Mouse (Mus musculus) lung, embryonic 15.5 days (tissue): ENCODE results near the gene Eif2ak3. TPM values are rescaled to one million over a fixed set of nuclear protein-coding genes. Genes with fewer than 3 reads are reported as not detected.

Experiments used
- ATAC-seq: fragments of 200-750 bp; cut with Nextera tagmentation; 2 replicates; pipeline ENCODE4 v1.8.0; 2017; ENCODE audit warnings: moderate number of reproducible peaks, borderline replicate concordance; ENCODE audit not compliant: low FRiP score, low TSS enrichment; ENCODE audit errors: extremely low read depth
- H3K27ac ChIP-seq: fragments of 300-500 bp; sonication (generic); 2 replicates; pipeline ENCODE4 v1.5.1; 2015; ENCODE audit warnings: moderate library complexity, mild to moderate bottlenecking, inconsistent platforms
- H3K27me3 ChIP-seq: fragments of 300-500 bp; sonication (generic); 2 replicates; pipeline ENCODE4 v1.6.1; 2015; ENCODE audit warnings: inconsistent platforms
- H3K36me3 ChIP-seq: fragments of 300-500 bp; sonication (generic); 2 replicates; pipeline ENCODE4 v1.6.1; 2015; ENCODE audit warnings: inconsistent platforms
- H3K4me1 ChIP-seq: fragments of 300-500 bp; sonication (generic); 2 replicates; pipeline ENCODE4 v1.6.1; 2015; ENCODE audit warnings: inconsistent platforms
- H3K4me2 ChIP-seq: fragments of 300-500 bp; sonication (generic); 2 replicates; pipeline ENCODE4 v1.6.1; 2015; ENCODE audit warnings: inconsistent platforms, mild to moderate bottlenecking, moderate library complexity
- H3K4me3 ChIP-seq: fragments of 300-500 bp; sonication (generic); 2 replicates; pipeline ENCODE4 v1.5.1; 2015; ENCODE audit warnings: mild to moderate bottlenecking, inconsistent platforms
- H3K9ac ChIP-seq: fragments of 300-500 bp; sonication (generic); 2 replicates; pipeline ENCODE4 v1.6.1; 2015; ENCODE audit warnings: inconsistent platforms
- H3K9me3 ChIP-seq: fragments of 300-500 bp; sonication (generic); 2 replicates; pipeline ENCODE4 v1.6.1; 2016; ENCODE audit warnings: inconsistent platforms
- WGBS: fragments of 180-500 bp; shearing (Covaris S2); methylation state at CpG from one replicate; pipeline ENCODE4 v1.1.7; 2015; 5-methylcytosine and 5-hydroxymethylcytosine counted together
- polyA plus RNA-seq: library from polyadenylated mRNA; unstranded; fragments of >200 nt; fragmentation: Nextera tagmentation; extraction: Ambion mirVana; gene quantifications from 2 replicates; pipeline ENCODE4 v1.2.1, GENCODE M21; 2015

The Eif2ak3 gene
- polyA plus RNA-seq = 10.4 and 11.0 TPM in 2 replicates

GRCm38 (mm10) chr6:70844002-70844804, at the start of gene Eif2ak3:
Eif2ak3 (plus strand) TSS chr6:70844515.
- no peaks in the 10 kb centered on the region for H3K36me3 ChIP-seq
- peak within 1 kb of the TSS; percentile 82 for H3K9ac ChIP-seq
- peak within 1 kb of the TSS; percentile 91 for H3K4me3 ChIP-seq
- peak within 1 kb of the TSS; percentile 68 for H3K4me2 ChIP-seq
- H3K27ac ChIP-seq = peak within 1 kb of the TSS; percentile 86
- ATAC-seq = peak; percentile 98
- under 1% methylated on average over 47 of the region's 63 CpGs for WGBS
- peaks cover 37% of the 10 kb centered on the region for H3K4me1 ChIP-seq
- no peaks in the 10 kb centered on the region for H3K9me3 ChIP-seq
- H3K27me3 ChIP-seq = no peaks in the 10 kb centered on the region

GRCm38 (mm10) chr6:70796940-70797339, 47.4 kb upstream of the Eif2ak3 start:
- Histone ChIP-seq H3K4me2 (no peak overlapping the region), H3K27ac (no peak overlapping the region), H3K36me3 (no peaks in the 10 kb centered on the region), H3K9me3 (no peaks in the 10 kb centered on the region), H3K27me3 (no peaks in the 10 kb centered on the region), H3K4me3 (no peak overlapping the region), H3K9ac (no peak overlapping the region), H3K4me1 (no peaks in the 10 kb centered on the region)
- ATAC-seq = no peak
- WGBS = 77% methylated on average over 6 of the region's 6 CpGs

DNA sequence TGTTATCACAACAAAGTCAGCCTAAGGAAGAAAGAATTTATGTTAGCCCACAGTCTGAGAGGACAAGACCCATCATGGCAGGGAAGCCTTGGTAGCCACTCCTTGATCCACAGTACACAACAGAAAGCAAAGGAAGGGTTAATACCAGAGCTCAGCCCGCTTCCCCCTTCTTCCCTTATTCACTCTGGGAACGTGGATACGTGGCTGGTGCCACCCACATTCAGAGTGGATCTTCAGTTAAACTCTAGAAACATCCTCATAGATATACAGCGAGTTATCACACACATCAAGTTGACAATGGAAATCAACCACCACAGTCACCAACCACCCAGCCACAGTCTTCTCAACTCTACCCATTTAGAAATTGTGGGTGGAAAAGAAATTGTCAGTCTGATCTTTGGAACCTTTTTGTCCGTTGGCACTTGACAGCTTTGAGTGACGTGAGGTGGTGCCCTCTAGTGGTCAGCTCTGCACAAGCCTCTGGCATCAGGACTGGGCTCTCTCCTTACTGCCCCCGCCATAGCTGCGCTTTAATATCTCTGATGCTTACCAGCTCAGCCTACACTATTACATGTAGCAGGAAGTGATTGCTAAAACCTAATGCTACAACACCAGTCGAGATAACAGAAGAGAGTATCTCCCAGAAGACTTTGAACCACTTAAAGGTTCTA, 46.6 kb upstream of the Eif2ak3 start:
- no peak overlapping the region for H3K4me2 ChIP-seq
- H3K27ac ChIP-seq = no peak overlapping the region

DNA sequence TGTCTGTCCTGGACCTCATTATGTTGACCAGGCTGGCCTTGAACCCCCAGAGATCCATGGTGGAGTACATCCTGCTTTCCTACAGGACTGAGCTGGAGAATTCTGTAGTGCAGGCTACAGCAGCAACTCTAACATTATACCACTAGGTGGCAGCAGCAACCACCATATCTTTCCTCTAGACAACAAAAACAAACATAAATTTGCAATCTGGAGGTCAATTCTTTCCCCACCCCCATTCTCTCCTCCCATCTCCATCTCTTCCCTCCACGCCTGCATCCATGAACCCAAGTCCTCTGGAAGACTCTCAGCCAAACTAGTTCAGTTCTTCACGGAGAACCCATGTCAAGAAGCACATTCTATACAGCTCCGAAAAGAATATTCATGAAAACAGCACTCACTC, 39.7 kb upstream of the Eif2ak3 start:
- Histone ChIP-seq H3K4me3 (no peak overlapping the region), H3K9ac (no peak overlapping the region), H3K36me3 (no peaks in the 10 kb centered on the region), H3K4me2 (no peak overlapping the region; the same call in 1 of the 2 replicates), H3K27me3 (no peaks in the 10 kb centered on the region), H3K27ac (no peak overlapping the region), H3K9me3 (no peaks in the 10 kb centered on the region), H3K4me1 (peaks cover 4% of the 10 kb centered on the region; the same call in 1 of the 2 replicates)
- ATAC-seq = no peak; the same call in 1 of the 2 replicates
- 28% methylated on average over 3 of the region's 3 CpGs for WGBS

More for the DNA sequence above, 46.6 kb upstream of the Eif2ak3 start:
- H3K27me3 ChIP-seq = no peaks in the 10 kb centered on the region
- no peak overlapping the region for H3K9ac ChIP-seq
- H3K4me3 ChIP-seq = no peak overlapping the region
- H3K9me3 ChIP-seq = no peaks in the 10 kb centered on the region
- H3K4me1 ChIP-seq = no peaks in the 10 kb centered on the region
- no peaks in the 10 kb centered on the region for H3K36me3 ChIP-seq
- ATAC-seq = no peak
- 18% methylated on average over 9 of the region's 9 CpGs for WGBS

- Histone ChIP-seq H3K36me3 (no peaks in the 10 kb centered on the region), H3K4me2 (peak overlapping the region; percentile 44), H3K9ac (no peak overlapping the region), H3K27me3 (no peaks in the 10 kb centered on the region), H3K4me3 (no peak overlapping the region), H3K27ac (no peak overlapping the region), H3K4me1 (peaks cover 4% of the 10 kb centered on the region; the same call in 1 of the 2 replicates), H3K9me3 (no peaks in the 10 kb centered on the region)
- ATAC-seq = peak; percentile 39; the same call in 1 of the 2 replicates
- WGBS = 13% methylated on average over 7 of the region's 7 CpGs
Observed at GRCm38 (mm10) chr6:70805267-70805666, 39.0 kb upstream of the Eif2ak3 start.

DNA sequence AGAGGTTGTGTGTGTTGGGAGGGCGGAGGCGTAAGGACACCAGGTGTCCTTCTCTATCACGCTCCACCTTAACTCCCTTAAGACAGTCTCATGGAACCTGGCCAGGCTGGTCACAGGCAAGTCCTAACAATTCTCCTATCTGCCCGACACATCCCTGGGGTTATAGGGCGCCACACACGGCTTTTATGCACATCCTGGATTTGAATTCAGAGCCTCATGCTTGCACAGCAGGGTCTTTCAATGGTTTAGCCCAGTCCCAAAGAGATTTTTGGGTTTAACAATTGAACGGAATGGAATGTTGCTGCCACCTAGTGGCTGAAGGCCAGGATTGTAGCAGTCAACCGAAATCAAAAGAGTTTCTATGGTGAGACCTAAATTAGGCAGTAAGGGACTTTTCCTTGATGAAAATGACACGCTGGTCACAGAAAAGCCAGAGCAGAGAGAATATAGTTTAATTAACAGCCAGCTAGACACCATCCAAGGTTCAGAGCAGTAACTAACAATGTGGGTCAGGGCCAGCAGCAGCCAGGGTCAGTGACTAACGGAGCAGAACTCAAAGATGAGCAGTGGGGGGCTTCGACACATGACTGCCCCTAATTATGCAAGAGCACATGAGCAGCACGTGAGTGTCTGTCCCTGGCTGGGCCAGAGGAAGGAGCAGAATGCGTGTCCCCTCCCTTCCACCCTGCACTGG, 38.3 kb upstream of the Eif2ak3 start:
- peak; percentile 56 for ATAC-seq
- no peak overlapping the region for H3K9ac ChIP-seq
- no peak overlapping the region for H3K27ac ChIP-seq
- H3K4me3 ChIP-seq = no peak overlapping the region
- peak overlapping the region; percentile 44 for H3K4me2 ChIP-seq
- H3K36me3 ChIP-seq = no peaks in the 10 kb centered on the region
- no peaks in the 10 kb centered on the region for H3K27me3 ChIP-seq
- 20% methylated on average over 13 of the region's 13 CpGs for WGBS
- no peaks in the 10 kb centered on the region for H3K9me3 ChIP-seq
- peaks cover 4% of the 10 kb centered on the region; the same call in 1 of the 2 replicates for H3K4me1 ChIP-seq

DNA sequence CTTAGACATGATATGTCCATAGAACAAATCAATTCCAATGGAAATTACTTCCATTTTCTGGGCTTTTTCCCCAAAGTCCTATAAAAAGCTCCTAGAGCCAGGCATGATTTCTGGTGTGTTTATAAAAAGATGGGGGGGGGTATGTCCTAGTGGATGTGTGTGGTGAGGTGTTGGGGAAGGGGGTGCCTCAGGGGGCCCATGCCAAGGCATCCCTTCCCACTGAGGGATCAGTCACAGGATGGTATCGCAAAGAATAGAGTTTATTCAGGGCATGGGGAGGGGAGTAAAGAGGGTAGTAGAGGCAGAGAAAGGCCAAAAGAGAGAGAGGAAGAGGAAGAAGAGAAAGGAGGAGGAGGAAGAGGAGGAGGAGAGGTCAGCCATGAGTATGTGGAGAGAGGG, 37.8 kb upstream of the Eif2ak3 start:
- H3K27ac ChIP-seq = no peak overlapping the region

DNA sequence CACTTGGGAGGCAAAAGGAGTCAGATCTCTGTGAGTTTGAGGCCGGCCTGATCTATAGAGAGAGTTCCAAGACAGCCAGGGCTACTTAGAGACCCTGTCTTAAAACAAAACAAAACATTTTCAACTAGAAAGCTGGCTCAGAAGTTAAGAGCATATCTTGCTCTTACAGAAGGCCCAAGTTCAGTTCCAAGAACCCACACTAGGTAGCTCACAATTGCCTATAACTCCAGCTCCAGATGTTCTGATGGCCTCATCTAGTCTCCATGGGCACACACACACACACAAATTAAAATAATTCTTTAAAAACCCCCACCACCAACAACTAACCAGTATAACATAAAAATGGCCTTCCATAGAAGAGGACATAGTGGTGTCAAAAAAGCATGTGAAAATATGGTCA, 33.8 kb upstream of the Eif2ak3 start:
- Histone ChIP-seq H3K27ac (no peak overlapping the region), H3K4me2 (no peak overlapping the region), H3K4me1 (peaks cover 11% of the 10 kb centered on the region), H3K36me3 (no peaks in the 10 kb centered on the region), H3K9me3 (no peaks in the 10 kb centered on the region), H3K4me3 (no peak overlapping the region), H3K9ac (no peak overlapping the region), H3K27me3 (no peaks in the 10 kb centered on the region)
- ATAC-seq = no peak
- 88% methylated on average over 1 of the region's 1 CpGs for WGBS

More for the DNA sequence above, 37.8 kb upstream of the Eif2ak3 start:
- Histone ChIP-seq H3K4me3 (no peak overlapping the region), H3K4me2 (no peak overlapping the region), H3K9ac (no peak overlapping the region), H3K36me3 (no peaks in the 10 kb centered on the region), H3K4me1 (peaks cover 4% of the 10 kb centered on the region; the same call in 1 of the 2 replicates), H3K9me3 (no peaks in the 10 kb centered on the region), H3K27me3 (no peaks in the 10 kb centered on the region)
- 62% methylated on average over 1 of the region's 1 CpGs for WGBS
- ATAC-seq = no peak

DNA sequence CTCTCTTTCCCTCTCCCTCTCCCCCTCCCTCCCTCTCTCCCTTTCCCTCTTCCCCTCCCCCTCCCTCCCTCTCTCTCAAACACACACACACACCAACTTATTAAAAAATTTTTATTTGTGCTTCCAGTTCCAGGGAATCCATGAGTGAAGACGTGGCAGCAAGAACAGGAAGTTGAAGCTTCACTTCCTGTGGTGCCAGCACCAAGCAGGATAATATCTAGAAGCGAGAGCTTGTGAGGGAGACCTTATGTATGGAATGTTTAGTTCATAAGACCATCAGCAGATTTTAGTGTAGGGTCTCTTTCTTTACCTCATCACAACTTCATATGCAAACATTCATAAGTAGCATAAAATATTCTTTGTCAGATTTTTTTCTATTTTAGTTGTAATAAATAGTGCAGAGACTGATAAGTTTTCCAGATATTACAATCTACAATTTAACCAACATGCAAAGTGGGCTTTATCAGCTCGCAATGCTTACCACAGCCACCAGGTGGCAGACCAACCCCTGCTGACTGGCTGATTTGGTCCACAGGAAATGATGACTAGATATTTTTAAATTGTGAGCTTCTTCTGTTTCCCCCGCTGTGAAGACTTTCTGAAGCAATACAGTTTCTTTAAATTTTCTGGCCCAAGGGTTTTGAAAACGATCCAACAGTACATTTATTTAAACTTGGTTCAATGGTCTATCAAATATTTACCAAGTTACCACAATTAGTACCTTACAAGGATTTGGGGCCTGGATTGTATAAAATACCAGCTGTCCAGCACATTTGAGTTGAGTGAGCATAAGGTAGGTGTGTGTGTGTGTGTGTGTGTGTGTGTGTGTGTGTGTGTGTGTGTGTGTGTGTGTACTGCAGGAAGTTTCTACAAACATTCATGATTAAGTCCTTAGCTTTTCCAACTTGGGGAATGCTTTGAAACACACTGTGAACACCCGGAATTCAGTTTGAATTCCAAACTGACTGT, 32.5 kb upstream of the Eif2ak3 start:
- Histone ChIP-seq H3K27ac (peak overlapping the region; percentile 42; the same call in 1 of the 2 replicates), H3K4me3 (no peak overlapping the region), H3K4me1 (peaks cover 7% of the 10 kb centered on the region), H3K27me3 (no peaks in the 10 kb centered on the region), H3K9me3 (no peaks in the 10 kb centered on the region), H3K4me2 (no peak overlapping the region), H3K36me3 (no peaks in the 10 kb centered on the region), H3K9ac (no peak overlapping the region)
- 0 out of 2 replicates have a peak, but pooled peaks have one; percentile 29 for ATAC-seq
- WGBS = 10% methylated on average over 6 of the region's 6 CpGs

DNA sequence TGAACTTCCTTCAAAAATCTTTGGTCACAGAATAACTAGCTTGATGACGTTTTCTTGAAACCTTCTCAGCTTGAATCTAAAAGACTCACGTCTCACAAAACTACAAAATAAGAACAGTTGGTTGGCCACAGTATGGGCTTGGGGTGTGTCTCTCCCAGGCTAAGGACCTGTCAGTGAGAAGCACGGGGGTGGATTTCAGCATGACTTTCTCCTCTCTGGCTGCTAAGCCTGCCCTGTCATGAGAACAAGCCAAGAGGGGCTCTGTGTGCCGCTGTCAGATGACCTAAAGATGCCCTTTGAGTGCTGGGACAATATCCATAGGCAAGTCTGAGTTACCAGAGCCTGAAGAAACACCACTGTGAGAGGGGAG, 31.8 kb upstream of the Eif2ak3 start:
- 19% methylated on average over 4 of the region's 4 CpGs for WGBS

More for the DNA sequence above, 31.8 kb upstream of the Eif2ak3 start:
- no peak overlapping the region for H3K4me2 ChIP-seq
- no peak overlapping the region for H3K4me3 ChIP-seq
- H3K36me3 ChIP-seq = no peaks in the 10 kb centered on the region
- no peaks in the 10 kb centered on the region for H3K9me3 ChIP-seq
- peak overlapping the region; percentile 42 for H3K27ac ChIP-seq
- no peaks in the 10 kb centered on the region for H3K27me3 ChIP-seq
- no peak overlapping the region for H3K9ac ChIP-seq
- peak; percentile 28; the same call in 1 of the 2 replicates for ATAC-seq
- H3K4me1 ChIP-seq = peaks cover 7% of the 10 kb centered on the region
